Mouse (Mus musculus) kidney, postnatal 36 days (tissue): ENCODE measurements around the gene Mslnl.
A peak's percentile ranks its signal among the peaks of the same experiment; 100 is the strongest.
"Not testable (repeated sequence)": the region's sequence is repeated elsewhere in the genome, so short reads cannot be mapped to it uniquely, and the experiment has no call there.

Source experiments
- DNase-seq, 2 experiments: peaks; one replicate each; pipeline ENCODE4 v3.0.0; 2021 to 2022; ENCODE audit warnings: mixed read lengths in 2 of 2

The Mslnl gene

DNA sequence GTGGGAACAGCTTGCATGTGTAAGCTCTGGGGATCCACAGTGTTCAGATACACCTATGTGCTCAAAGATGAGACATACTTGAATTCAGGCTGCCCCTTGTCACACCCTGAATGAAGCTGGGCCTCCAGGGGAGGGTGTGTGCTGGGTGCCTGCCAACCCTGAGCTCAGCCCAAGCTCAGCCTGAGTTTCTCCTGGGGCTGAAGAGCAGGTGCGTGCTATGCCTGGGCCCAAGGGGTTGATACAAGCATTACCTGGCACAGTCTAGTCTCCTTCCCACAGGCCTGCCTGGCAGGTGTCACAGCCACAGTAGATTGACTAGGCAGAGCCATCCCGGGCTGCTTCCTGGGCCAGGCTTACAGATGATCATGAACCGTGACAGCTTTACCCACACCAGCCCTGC lies at the start of gene Mslnl:
Mslnl (plus strand) TSS at position 298 of the 400 bp plus-strand sequence.
- no peak for DNase-seq

DNA sequence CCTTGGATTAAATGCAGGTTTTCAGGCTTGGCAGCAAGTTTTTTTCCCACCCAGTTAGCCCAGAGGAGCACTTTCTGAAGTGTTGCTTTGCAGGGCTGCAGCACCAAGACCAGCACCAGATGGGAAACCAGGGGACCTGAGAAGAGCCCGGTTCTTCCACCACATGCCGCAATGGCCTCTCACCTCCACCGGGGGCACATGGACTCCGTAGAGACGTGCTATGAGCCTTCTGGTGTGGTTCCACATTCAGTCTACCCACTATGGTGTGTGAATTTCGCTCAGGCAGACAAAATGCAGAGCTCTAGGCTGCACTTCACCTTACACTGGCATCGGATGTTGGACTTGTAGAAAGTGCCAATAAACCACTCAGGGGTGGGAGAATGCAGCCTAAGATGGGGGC lies 49.5 kb upstream of the Mslnl start:
- DNase-seq, result peak in 1 of 2 experiments; percentile 22

DNA sequence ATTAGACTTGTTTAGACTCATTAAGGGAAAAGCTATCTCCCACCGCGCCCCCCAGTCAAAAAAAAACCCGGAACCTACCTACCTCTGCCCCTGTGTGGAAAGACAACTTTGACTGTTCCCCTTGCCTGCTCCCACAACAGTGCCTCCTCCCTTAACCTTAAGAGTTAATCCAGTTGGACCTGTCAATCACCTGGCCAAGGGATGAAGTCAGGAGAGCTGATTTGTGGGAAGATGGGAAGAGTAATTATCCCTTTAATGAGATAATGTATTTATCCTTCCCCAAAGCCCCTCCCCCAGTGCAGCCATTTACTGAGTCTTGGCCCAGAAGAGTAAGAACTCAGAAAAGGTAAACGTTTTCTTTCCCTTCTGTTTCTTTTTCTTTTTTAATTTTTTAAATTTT lies 46.9 kb upstream of the Mslnl start:
- no peak for DNase-seq

DNA sequence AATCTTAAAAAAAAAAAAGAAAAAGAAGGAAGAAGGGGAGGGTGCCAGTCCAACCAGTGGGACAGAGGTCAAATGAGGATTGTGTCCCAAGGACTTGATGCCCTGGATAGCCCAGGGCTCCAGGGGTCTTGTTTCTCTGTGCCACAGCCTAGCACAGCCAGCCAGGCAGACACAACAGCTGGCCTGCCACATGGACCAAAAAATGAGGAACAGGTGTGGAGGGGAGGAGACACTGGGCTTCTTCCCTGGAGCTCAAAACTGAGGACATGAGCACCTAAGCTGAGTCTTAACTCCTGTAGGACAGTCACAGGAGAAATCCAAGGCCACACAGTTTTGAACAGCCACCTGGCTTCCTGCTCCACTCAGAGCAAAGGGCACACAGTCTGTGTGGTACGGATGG lies 39.6 kb upstream of the Mslnl start:
- no peak for DNase-seq

GRCm38 (mm10) chr17:25698446-25698845 lies 37.4 kb upstream of the Mslnl start:
- peak; percentile 64 to 86 for DNase-seq

DNA sequence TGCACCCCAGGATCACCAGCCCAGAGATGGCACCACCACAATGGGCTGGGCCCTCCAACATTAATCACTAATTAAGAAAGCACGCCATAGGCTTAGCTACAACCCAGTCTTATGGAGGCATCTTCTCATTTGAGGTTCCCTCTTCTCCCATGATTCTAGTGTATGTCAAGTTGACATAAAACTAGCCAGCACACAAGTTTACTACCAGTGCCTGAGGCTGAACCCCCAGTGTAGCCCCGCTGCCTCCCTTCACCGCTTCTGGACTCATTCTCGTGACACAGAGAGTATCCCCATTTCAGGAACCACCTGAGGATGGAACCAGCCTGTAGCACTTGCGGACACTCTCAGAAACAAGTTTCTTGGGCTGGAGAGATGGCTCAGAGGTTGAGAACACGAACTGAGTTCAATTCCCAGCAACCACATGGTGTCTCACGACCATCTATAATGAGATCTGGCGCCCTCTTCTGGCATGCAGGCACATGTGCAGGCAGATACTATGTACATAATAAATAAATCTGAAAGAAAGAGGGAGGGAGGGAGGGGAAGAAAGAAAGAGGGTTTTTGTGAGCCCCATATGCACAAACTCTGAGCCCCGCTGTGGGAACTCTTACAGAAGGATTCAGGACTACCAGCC lies 34.9 kb upstream of the Mslnl start:
- no peak for DNase-seq

DNA sequence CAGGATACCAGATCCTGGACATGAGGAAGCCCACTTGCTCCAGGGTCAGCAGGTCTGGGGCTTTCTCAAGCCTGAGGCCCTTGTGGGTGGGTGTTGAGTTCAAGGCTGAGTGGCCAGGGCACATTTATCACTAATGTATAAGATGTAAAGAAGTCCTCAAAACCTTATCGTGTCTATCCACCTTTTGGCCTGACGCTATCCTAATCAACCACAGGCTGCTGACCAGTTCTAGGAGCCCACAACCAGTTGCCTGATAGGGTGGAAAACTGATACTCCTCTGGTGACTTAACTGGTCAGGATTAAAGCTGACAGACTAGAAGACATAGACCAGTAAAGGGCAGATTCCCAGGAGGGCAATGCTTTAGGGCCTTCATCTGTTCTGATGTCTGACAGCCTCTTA lies 25.8 kb upstream of the Mslnl start:
- no peak for DNase-seq

GRCm38 (mm10) chr17:25711136-25711535 lies 24.7 kb upstream of the Mslnl start:
- DNase-seq, result no peak

DNA sequence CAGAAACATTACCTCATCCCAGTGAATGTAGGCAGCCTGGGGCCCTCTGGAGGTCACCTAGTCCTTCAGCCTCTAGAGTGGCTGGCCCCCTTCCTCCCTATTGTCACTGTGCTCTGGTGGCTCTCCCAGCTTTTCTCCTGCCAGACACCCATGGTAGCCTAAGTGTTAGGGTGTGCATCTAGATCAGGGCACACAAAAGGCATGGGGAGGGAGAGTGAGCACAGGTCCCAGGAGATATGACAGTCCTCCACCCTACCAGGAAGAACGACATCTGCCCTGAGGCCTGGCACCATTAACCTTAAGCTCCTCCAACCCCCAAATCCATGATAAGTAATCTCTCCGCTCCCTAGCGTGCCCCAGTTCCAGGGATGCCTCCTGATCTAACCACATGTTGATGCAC lies 20.2 kb upstream of the Mslnl start:
- DNase-seq, result no peak

- no peak for DNase-seq
Observed at GRCm38 (mm10) chr17:25716130-25716529, 19.7 kb upstream of the Mslnl start.

- DNase-seq, result peak; percentile 29 to 62
Observed at GRCm38 (mm10) chr17:25716711-25717637, 18.9 kb upstream of the Mslnl start, which contains the start of gene Gng13. Gene Gng13, plus strand, starts transcription at chr17:25717171.

- no peak for DNase-seq
Observed at GRCm38 (mm10) chr17:25717691-25718090, 18.2 kb upstream of the Mslnl start.

DNA sequence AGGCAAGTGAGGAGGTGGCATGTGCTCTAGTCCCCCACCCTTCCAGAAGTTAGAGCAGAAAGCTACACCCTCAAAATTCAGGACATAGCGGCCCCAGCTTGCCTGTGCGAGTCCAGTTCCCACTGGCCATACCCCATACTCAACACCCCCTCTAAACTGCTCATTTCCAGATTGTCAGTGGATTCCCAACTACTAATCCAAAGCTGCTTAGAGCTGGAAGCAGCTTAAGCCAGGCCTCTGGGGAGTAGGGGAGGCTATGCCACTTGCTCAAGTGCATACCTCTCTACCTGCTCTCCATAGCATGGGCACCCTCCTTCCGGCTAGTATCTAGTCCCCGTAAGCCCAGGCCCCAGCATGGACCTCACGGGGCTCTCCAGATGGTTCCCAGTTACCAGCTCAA lies 14.4 kb upstream of the Mslnl start:
- DNase-seq, result no peak

GRCm38 (mm10) chr17:25723470-25723869 lies 12.4 kb upstream of the Mslnl start:
- no peak for DNase-seq

DNA sequence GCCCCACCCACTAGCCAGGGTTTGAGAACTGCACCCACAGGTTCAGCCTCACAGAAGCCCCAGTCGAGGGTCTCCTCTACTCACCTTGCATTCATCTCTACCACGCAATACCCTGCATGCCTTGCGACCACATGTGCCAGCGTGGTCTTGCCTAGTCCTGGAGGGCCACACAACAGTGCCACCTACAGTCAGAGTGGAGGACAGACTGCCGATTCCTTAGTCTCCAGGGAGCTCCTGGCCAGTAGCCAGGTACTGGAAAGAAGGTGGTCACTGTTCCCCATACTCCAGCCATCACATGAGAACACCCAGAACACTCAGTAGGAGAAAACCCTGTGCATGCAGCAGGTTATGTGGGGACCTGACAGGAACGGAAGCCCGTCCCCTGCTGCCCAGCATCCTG lies 11.9 kb upstream of the Mslnl start:
- DNase-seq, result no peak

DNA sequence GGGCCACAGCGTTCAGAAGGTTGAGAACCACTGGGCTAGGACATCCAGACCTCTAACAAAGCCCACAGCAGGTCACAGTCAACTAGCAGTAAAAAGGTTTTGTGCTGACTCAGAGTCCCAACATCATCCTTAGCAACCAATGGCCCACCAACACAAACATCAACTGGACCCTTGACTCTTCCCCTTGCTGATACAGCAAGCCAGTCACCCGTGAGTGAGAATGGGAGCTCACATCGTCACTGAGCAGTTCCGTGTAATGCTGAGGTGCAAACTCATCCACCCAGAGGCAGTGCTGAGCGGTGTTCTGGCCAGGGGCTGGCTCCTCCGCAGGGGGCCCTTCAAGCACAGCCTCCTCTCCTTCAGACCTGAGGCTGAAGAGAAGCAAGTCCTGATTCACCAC lies 10.6 kb upstream of the Mslnl start:
- peak; percentile 29 to 64 for DNase-seq

- peak; percentile 100 for DNase-seq
Observed at GRCm38 (mm10) chr17:25727265-25728008, 8.4 kb upstream of the Mslnl start, which contains the start of the genes Chtf18 and Rpusd1. Gene Chtf18, minus strand, starts transcription at chr17:25727419. Gene Rpusd1, plus strand, starts transcription at chr17:25727670.

DNA sequence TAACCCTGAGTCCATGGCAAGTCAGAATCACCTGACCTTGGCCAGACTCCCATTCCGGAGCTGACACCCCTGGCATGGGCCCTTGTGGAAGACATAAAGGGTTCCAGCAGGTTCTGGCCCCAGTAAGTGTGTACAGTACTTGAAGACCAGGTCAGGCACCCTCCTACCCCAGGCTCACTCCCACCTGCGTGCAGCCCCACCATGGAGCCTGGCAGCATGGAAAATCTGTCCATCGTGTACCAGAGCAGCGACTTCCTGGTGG lies 7.9 kb upstream of the Mslnl start:
- no peak for DNase-seq

- DNase-seq, result peak; percentile 87 to 95
Observed at GRCm38 (mm10) chr17:25732082-25732481, 3.8 kb upstream of the Mslnl start.

DNA sequence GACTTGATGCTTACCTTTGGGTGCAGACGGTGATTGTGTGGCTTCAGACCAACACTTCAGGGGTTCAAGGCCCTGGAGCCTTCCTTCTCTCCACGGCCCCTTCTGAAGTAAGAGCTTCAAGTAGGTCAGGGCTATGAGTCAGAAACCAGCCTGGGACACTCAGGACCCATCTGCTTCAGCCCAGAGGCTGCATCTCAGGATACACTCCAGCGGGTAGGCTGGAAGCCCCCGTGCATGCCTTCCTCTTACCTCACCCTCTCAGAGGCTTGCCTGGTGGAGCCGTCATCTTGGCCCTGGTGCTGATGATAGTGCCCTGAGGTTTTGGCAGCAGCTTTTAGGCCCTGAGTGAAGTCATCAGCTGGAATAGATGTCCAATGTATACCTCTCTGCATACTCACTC lies 596 bp upstream of the Mslnl start:
- no peak for DNase-seq

GRCm38 (mm10) chr17:25738861-25739260 lies 3.0 kb downstream of the Mslnl start:
- DNase-seq, result no peak

DNA sequence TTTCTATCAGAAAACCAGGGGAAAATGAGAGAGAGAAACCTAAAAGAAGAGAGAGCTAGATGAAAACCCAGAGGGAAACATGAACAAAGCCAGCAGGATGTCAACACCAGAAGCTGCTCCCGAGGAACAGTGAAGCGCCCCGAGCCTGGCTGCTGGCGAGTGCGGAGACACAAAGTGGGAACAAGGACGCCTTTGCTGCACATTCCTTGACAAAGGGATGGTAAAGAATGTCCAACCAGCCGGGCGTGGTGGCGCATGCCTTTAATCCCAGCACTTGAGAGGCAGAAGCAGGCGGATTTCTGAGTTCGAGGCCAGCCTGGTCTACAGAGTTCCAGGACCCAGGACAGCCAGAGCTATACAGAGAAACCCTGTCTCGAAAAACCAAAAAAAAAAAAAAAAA lies 5.6 kb downstream of the Mslnl start:
- not testable (repeated sequence) for DNase-seq

DNA sequence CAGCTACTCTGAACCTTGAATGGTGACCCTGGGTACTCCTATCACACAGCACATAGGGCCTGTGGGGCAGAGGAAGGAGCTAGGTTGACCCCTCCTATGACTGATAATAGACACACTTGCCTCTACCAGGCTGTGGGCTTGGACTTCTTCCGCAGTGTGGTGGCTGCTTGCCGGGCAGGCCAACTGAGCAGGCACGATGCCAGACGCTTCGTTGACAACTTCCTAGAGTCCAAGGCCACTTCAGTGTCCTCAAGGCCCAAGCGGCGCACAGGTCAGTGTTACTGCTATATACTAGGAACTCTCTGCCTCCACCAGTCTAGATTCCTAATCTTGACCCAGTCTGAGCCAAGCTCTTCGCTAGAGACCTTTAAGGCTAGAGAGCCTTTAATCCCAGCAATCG lies 8.0 kb downstream of the Mslnl start:
- DNase-seq, result no peak

GRCm38 (mm10) chr17:25744311-25744710 lies 8.5 kb downstream of the Mslnl start:
- no peak for DNase-seq
